Mouse (Mus musculus) hindbrain, embryonic 12.5 days (tissue): ENCODE data around the gene Atp11c. TPM values are rescaled to one million over a fixed set of nuclear protein-coding genes. Genes with fewer than 3 reads are reported as not detected.
A peak's percentile ranks its signal among the peaks of the same experiment; 100 is the strongest.

Source experiments
- ATAC-seq: fragments of 200-750 bp; cut with Nextera tagmentation; 2 replicates; pipeline ENCODE4 v1.8.0; 2017; ENCODE audit warnings: moderate TSS enrichment; ENCODE audit not compliant: low FRiP score
- H3K27ac ChIP-seq: fragments of 300-500 bp; sonication (generic); 2 replicates; pipeline ENCODE4 v1.5.1; 2016; ENCODE audit warnings: mild to moderate bottlenecking
- H3K27me3 ChIP-seq: fragments of 300-500 bp; sonication (generic); 2 replicates; pipeline ENCODE4 v1.6.1; 2016; ENCODE audit warnings: mild to moderate bottlenecking
- H3K36me3 ChIP-seq: fragments of 300-500 bp; sonication (generic); 2 replicates; pipeline ENCODE4 v1.6.1; 2016; ENCODE audit warnings: mild to moderate bottlenecking
- H3K4me1 ChIP-seq: fragments of 300-500 bp; sonication (generic); 2 replicates; pipeline ENCODE4 v1.6.1; 2016
- H3K4me2 ChIP-seq: fragments of 300-500 bp; sonication (generic); replicated peaks from 2 replicates; pipeline ENCODE4 v1.6.1; 2016; ENCODE audit warnings: mild to moderate bottlenecking
- H3K4me3 ChIP-seq: fragments of 300-500 bp; sonication (generic); 2 replicates; pipeline ENCODE4 v1.5.1; 2016; ENCODE audit warnings: mild to moderate bottlenecking
- H3K9ac ChIP-seq: fragments of 300-500 bp; sonication (generic); 2 replicates; pipeline ENCODE4 v1.6.1; 2016; ENCODE audit warnings: mild to moderate bottlenecking, moderate library complexity
- H3K9me3 ChIP-seq: fragments of 300-500 bp; sonication (generic); replicated peaks from 2 replicates; pipeline ENCODE4 v1.6.1; 2016; ENCODE audit warnings: mild to moderate bottlenecking
- WGBS: fragments of 180-500 bp; shearing (Covaris S2); methylation state at CpG from one replicate; pipeline ENCODE4 v1.1.7; 2016; 5-methylcytosine and 5-hydroxymethylcytosine counted together
- polyA plus RNA-seq: library from polyadenylated mRNA; unstranded; fragments of >200 nt; fragmentation: Nextera tagmentation; extraction: Ambion mirVana; gene quantifications from 2 replicates; pipeline ENCODE4 v1.2.1, GENCODE M21; 2016

The Atp11c gene
- polyA plus RNA-seq, 1 experiment from 2014 or later, result 16.7 TPM

DNA sequence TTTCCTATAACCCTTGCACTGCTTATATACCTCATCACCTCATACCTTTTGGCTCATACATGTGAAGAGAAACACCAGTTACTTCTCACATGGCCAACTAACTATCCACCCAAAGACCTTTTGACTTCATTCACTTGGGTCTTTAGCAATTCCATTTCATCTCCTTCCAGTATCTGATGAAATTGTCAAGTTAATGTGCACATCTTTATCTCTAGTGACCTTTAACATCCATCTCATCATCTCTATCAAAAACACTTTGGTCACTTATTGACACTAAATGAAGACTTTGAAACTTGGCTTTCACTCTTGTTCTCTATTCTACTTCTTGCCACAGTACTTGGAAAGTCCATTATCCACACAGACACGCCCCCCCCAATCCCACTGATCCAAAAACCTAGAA is 243.8 kb downstream of the Atp11c start:
- no peak overlapping the region for H3K27ac ChIP-seq
- H3K4me2 ChIP-seq, result no peak overlapping the region
- ATAC-seq, result no peak
- H3K4me1 ChIP-seq, result no peaks in the 10 kb centered on the region
- H3K4me3 ChIP-seq, result no peak overlapping the region
- no peak overlapping the region for H3K9ac ChIP-seq
- H3K9me3 ChIP-seq, result no peaks in the 10 kb centered on the region
- WGBS, result 85% methylated on average over 1 of the region's 1 CpGs
- no peaks in the 10 kb centered on the region for H3K27me3 ChIP-seq
- H3K36me3 ChIP-seq, result no peaks in the 10 kb centered on the region

GRCm38 (mm10) chrX:60345447-60345846 is 247.1 kb downstream of the Atp11c start:
- H3K4me2 ChIP-seq, result no peak overlapping the region
- no peak overlapping the region for H3K4me3 ChIP-seq
- ATAC-seq, result no peak
- no peak overlapping the region for H3K9ac ChIP-seq
- no peaks in the 10 kb centered on the region for H3K27me3 ChIP-seq
- H3K9me3 ChIP-seq, result no peaks in the 10 kb centered on the region
- H3K4me1 ChIP-seq, result no peaks in the 10 kb centered on the region
- H3K36me3 ChIP-seq, result no peaks in the 10 kb centered on the region
- no peak overlapping the region for H3K27ac ChIP-seq

- H3K27ac ChIP-seq, result no peak overlapping the region
- no peak overlapping the region for H3K4me3 ChIP-seq
- no peaks in the 10 kb centered on the region for H3K9me3 ChIP-seq
- no peak for ATAC-seq
- H3K36me3 ChIP-seq, result no peaks in the 10 kb centered on the region
- WGBS, result 75% methylated on average over 4 of the region's 4 CpGs
- H3K27me3 ChIP-seq, result no peaks in the 10 kb centered on the region
- H3K4me2 ChIP-seq, result no peak overlapping the region
- H3K4me1 ChIP-seq, result no peaks in the 10 kb centered on the region
- no peak overlapping the region for H3K9ac ChIP-seq
These were observed 247.5 kb downstream of the Atp11c start for GRCm38 (mm10) chrX:60344991-60345390.

DNA sequence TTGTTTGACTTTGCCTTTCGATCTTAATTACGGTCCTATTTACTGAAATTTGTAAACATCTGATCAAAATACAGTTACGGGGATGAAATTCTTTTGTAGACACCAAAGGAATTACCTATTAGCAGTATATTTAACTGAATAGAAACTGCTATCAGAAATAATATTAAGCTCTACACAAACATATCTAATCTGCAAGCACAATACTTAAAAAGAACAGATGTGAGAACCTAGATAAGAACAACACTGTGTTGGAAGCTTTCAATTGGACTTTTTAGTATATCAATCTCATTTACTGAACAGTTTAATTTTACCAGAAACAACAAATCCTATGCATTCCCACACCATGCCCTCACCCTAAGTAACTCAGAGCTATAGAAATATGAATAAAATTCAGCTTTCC is 262.8 kb downstream of the Atp11c start:
- 95% methylated on average over 3 of the region's 3 CpGs for WGBS
- ATAC-seq, result no peak

DNA sequence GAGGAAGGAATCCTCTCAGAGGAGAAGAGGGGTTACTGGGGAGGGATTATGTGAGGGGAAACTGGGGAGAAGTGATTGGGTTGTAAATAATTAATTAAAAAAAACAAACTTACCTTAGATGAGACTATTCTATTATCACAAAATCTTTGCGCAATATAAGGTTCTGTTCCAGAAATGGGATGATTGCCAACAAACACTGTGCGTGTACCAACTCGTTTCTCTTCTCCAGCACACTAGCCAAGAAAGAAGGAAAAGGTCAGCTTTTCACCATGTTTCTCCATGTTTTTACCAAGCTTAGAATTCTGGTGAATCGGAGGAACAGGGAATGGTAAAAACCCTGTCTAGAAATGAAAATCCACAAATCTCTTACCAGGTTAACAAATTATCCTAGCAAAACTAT is 271.2 kb downstream of the Atp11c start:
- ATAC-seq, result no peak
- Histone ChIP-seq H3K36me3 (no peaks in the 10 kb centered on the region), H3K27ac (no peak overlapping the region), H3K27me3 (no peaks in the 10 kb centered on the region), H3K4me3 (no peak overlapping the region), H3K4me1 (no peaks in the 10 kb centered on the region), H3K9me3 (no peaks in the 10 kb centered on the region), H3K9ac (no peak overlapping the region), H3K4me2 (no peak overlapping the region)
- WGBS, result 95% methylated on average over 4 of the region's 4 CpGs

More for the DNA sequence above, 262.8 kb downstream of the Atp11c start:
- no peaks in the 10 kb centered on the region for H3K36me3 ChIP-seq
- no peak overlapping the region for H3K27ac ChIP-seq
- no peak overlapping the region for H3K4me2 ChIP-seq
- H3K4me1 ChIP-seq, result no peaks in the 10 kb centered on the region
- no peak overlapping the region for H3K4me3 ChIP-seq
- H3K9ac ChIP-seq, result no peak overlapping the region
- H3K27me3 ChIP-seq, result no peaks in the 10 kb centered on the region
- no peaks in the 10 kb centered on the region for H3K9me3 ChIP-seq

GRCm38 (mm10) chrX:60317661-60318060 is 274.8 kb downstream of the Atp11c start:
- Histone ChIP-seq H3K4me2 (no peak overlapping the region), H3K27ac (no peak overlapping the region), H3K36me3 (no peaks in the 10 kb centered on the region), H3K27me3 (no peaks in the 10 kb centered on the region), H3K4me1 (no peaks in the 10 kb centered on the region), H3K9me3 (no peaks in the 10 kb centered on the region), H3K4me3 (no peak overlapping the region), H3K9ac (no peak overlapping the region)
- no peak for ATAC-seq
- 93% methylated on average over 3 of the region's 3 CpGs for WGBS

DNA sequence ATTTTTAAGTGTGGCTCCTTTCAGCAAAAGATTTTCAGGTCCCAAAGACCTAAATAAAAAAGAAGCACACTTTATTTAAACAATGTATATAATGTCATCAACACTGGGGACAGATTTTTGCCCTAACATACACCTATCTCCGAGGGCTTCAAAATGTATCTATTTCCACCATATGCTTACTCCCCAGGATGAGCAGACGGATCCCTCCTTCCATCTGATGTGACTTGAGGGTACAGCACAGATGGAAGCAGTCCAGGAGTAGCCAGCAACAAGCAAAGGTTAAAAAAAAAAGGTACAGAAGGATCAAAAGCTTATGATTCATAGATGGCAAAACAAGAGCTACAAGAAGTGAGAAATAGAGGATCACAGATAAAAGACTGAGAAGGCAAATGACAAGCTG is 300.2 kb downstream of the Atp11c start:
- Histone ChIP-seq H3K36me3 (no peaks in the 10 kb centered on the region), H3K4me1 (no peaks in the 10 kb centered on the region), H3K27me3 (no peaks in the 10 kb centered on the region), H3K9ac (no peak overlapping the region), H3K4me3 (no peak overlapping the region), H3K4me2 (no peak overlapping the region), H3K27ac (no peak overlapping the region), H3K9me3 (no peaks in the 10 kb centered on the region)
- 79% methylated on average over 2 of the region's 2 CpGs for WGBS
- ATAC-seq, result no peak

DNA sequence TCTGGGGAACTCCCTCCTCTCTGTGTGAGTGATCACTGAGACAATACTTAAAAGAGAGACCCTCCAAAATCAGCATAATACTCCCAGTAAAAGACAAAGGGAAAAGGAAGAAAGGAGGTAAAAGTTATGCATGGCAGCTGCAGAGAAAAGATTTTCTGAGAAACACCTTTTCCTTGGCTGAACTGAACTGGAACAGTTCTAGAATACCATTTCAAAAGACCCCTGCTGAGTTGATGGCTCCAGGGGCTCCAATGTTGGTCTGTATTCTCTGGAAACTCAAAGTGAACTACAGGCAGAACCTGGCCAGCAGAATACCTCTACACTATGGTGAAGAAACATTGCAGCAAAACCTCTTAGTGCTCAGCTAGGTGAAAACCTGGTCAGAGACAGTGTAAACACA is 337.2 kb downstream of the Atp11c start:
- H3K4me1 ChIP-seq, result no peaks in the 10 kb centered on the region
- no peak overlapping the region for H3K4me2 ChIP-seq
- H3K9me3 ChIP-seq, result no peaks in the 10 kb centered on the region
- no peak overlapping the region for H3K4me3 ChIP-seq
- H3K9ac ChIP-seq, result no peak overlapping the region
- no peak for ATAC-seq
- no peaks in the 10 kb centered on the region for H3K27me3 ChIP-seq
- no peaks in the 10 kb centered on the region for H3K36me3 ChIP-seq
- no peak overlapping the region for H3K27ac ChIP-seq

DNA sequence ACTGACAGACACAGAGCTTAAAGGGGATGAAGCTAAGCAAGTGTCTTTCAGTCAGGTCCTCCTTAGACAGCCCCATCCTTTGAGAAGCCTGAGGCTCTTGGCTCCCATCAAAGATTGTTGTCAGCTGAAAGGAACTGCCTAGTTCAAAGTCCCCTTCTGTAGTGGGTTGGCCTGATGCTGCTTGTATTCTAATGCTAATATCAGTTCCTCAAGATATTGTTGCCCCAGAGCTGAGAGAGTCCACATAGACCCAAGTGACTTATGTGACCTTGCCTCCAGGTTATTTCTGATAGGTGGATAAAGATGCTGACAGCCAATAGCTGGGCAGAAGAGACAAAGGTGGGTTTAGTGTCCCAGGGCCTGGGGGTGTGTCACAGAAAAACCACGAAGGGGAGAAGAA is 404.8 kb downstream of the Atp11c start:
- Histone ChIP-seq H3K27ac (no peak overlapping the region), H3K27me3 (no peaks in the 10 kb centered on the region), H3K4me2 (no peak overlapping the region), H3K9me3 (no peaks in the 10 kb centered on the region), H3K36me3 (no peaks in the 10 kb centered on the region), H3K4me3 (no peak overlapping the region), H3K9ac (no peak overlapping the region), H3K4me1 (no peaks in the 10 kb centered on the region)
- no peak for ATAC-seq
- WGBS, result 37% methylated on average over 1 of the region's 1 CpGs

DNA sequence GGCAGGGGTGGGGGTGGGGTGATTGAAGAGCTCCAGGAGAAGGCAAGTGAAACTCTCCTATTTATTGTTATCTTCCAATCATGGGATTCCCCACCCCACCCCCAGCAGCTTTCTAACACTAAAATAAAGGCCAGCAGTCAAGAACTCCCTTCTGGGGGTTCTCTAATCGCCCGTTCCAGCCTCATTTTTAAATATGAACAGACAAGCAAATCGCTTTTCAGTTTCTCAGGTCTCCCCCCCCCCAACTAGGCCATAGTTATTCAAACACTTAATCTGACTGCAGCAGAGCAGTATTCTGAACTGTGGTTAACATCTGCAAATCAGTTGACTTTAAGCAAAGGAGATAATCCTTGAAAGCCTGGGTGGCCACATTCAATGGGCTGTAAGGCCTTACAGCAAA is 409.9 kb downstream of the Atp11c start:
- H3K9me3 ChIP-seq, result no peaks in the 10 kb centered on the region
- 34% methylated on average over 3 of the region's 3 CpGs for WGBS
- H3K4me2 ChIP-seq, result no peak overlapping the region
- H3K9ac ChIP-seq, result no peak overlapping the region
- no peak overlapping the region for H3K27ac ChIP-seq
- H3K4me1 ChIP-seq, result no peaks in the 10 kb centered on the region; the same call in 1 of the 2 replicates
- H3K27me3 ChIP-seq, result peaks cover 11% of the 10 kb centered on the region
- no peak for ATAC-seq
- no peaks in the 10 kb centered on the region for H3K36me3 ChIP-seq
- H3K4me3 ChIP-seq, result no peak overlapping the region

DNA sequence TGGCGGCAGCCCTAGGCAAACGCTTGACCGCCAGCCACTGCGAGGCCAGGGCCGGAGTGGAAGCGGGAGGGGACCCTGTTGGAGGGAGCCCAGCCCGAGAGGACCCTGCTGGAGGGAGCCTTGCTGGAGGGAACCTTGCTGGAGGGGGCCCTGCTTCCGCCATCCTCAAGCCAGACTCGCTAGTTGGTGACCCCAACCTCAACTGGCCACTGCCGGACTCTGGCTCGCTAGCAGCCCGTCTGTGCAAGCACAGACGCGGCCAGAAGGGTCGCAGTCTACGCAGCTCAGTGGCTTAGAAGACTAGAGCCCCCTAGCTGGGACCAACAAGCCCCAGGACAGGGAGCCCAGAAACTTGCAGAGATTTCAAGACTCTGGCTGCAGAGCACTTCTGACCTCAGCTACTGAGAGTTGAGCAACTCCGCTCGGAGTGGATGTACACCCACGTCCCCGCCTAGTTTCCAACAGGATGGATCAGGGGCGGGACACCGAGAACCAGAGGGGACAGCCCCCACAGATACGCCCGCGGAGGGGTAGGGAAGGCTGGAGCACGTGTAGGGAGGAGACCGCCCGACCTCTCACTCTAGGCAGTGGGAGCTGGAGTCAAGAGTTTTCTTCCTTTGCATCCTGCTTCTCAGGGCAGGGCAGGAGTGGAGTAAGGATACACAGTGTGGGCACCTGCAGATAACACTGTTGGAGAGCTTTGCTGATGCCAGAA is 413.6 kb downstream of the Atp11c start, which contains the start of gene Mcf2:
TSS of gene Mcf2 (minus strand) at position 346 of the 715 bp plus-strand sequence.
- peak; percentile 78 for ATAC-seq
- WGBS, result 21% methylated on average over 28 of the region's 28 CpGs
- Histone ChIP-seq H3K36me3 (no peaks in the 10 kb centered on the region), H3K9ac (peak within 1 kb of the TSS; percentile 49; the same call in 1 of the 2 replicates), H3K27ac (no peak within 1 kb of the TSS), H3K9me3 (no peaks in the 10 kb centered on the region), H3K4me2 (peak within 1 kb of the TSS; percentile 79), H3K4me3 (peak within 1 kb of the TSS; percentile 39), H3K4me1 (no peaks in the 10 kb centered on the region; the same call in 1 of the 2 replicates), H3K27me3 (peaks cover 16% of the 10 kb centered on the region)

- H3K4me1 ChIP-seq, result no peaks in the 10 kb centered on the region; the same call in 1 of the 2 replicates
- WGBS, result 21% methylated on average over 19 of the region's 19 CpGs
- ATAC-seq, result peak; percentile 46
- H3K36me3 ChIP-seq, result no peaks in the 10 kb centered on the region
- no peaks in the 10 kb centered on the region for H3K9me3 ChIP-seq
- peak overlapping the region; percentile 79 for H3K4me2 ChIP-seq
- H3K27ac ChIP-seq, result no peak overlapping the region
- peak overlapping the region; percentile 49; the same call in 1 of the 2 replicates for H3K9ac ChIP-seq
- peaks cover 16% of the 10 kb centered on the region for H3K27me3 ChIP-seq
- peak overlapping the region; percentile 39 for H3K4me3 ChIP-seq
These were observed 414.3 kb downstream of the Atp11c start for GRCm38 (mm10) chrX:60178025-60178743.
